Mouse (Mus musculus) MEL-GATA-1-ER (cell line): ENCODE measurements around the gene Gm11756.
"Not testable (repeated sequence)": the region's sequence is repeated elsewhere in the genome, so short reads cannot be mapped to it uniquely, and the experiment has no call there.

Source experiments
- DNase-seq: peaks from one replicate; pipeline ENCODE4 v3.0.0-alpha.2; 2012; ENCODE audit warnings: low read depth; ENCODE audit errors: extremely low read depth

Gm11756 gene

GRCm38 (mm10) chr4:73920660-73921059, at the start of gene Gm11756:
TSS of gene Gm11756 (minus strand) at chr4:73920760.
- DNase-seq: not testable (repeated sequence)

- DNase-seq: no peak
These were observed 29.9 kb upstream of the Gm11756 start, which contains the start of gene 2310002L09Rik for GRCm38 (mm10) chr4:73950375-73950896. TSS of gene 2310002L09Rik (minus strand) at chr4:73950846.

DNA sequence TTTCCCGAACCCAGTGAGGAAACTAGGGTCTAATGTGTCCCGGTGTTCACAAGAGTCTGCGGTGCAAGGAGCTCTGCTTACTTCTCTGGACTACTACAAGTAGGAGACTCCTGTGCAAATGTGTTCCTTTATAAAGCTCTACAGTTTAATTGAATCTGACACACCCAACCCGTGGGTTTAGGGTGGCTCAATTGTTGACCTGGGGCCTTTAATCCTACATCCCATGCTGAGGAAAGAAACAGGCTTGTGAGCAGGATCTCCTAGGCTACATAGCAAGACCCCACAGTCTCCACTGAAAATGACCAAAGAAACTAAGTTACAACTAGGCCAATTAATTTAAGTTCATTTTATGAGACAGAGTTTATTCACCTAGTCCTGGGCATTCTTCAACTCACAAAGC, 14.7 kb downstream of the Gm11756 start, which contains the start of gene Gm13871:
Gene Gm13871 (minus strand): TSS at position 101 of the 400 bp plus-strand sequence.
- not testable (repeated sequence) for DNase-seq

DNA sequence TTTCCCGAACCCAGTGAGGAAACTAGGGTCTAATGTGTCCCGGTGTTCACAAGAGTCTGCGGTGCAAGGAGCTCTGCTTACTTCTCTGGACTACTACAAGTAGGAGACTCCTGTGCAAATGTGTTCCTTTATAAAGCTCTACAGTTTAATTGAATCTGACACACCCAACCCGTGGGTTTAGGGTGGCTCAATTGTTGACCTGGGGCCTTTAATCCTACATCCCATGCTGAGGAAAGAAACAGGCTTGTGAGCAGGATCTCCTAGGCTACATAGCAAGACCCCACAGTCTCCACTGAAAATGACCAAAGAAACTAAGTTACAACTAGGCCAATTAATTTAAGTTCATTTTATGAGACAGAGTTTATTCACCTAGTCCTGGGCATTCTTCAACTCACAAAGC, 29.5 kb downstream of the Gm11756 start, which contains the start of gene Gm11757:
Gene Gm11757 (minus strand): TSS at position 101 of the 400 bp plus-strand sequence.
- not testable (repeated sequence) for DNase-seq

DNA sequence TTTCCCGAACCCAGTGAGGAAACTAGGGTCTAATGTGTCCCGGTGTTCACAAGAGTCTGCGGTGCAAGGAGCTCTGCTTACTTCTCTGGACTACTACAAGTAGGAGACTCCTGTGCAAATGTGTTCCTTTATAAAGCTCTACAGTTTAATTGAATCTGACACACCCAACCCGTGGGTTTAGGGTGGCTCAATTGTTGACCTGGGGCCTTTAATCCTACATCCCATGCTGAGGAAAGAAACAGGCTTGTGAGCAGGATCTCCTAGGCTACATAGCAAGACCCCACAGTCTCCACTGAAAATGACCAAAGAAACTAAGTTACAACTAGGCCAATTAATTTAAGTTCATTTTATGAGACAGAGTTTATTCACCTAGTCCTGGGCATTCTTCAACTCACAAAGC, 44.4 kb downstream of the Gm11756 start, which contains the start of gene Gm11758:
Gene Gm11758 (minus strand): TSS at position 101 of the 400 bp plus-strand sequence.
- DNase-seq: not testable (repeated sequence)
